Mouse (Mus musculus) cerebellum, postnatal 14 days (tissue): ENCODE results near the gene Erbb4.
A peak's percentile ranks its signal among the peaks of the same experiment; 100 is the strongest.

Source experiments
- DNase-seq, 2 experiments: peaks; one replicate each; pipeline ENCODE4 v3.0.0; 2021; ENCODE audit warnings: mixed read lengths in 2 of 2

Erbb4 gene

GRCm38 (mm10) chr1:69023157-69023925 lies 84.5 kb downstream of the Erbb4 start:
- no peak for DNase-seq

- DNase-seq = no peak
These were observed 97.9 kb downstream of the Erbb4 start for GRCm38 (mm10) chr1:69009800-69010505.

- no peak for DNase-seq
These were observed 106.5 kb downstream of the Erbb4 start for GRCm38 (mm10) chr1:69001371-69001770.

- no peak for DNase-seq
These were observed 128.6 kb downstream of the Erbb4 start for GRCm38 (mm10) chr1:68979251-68979650.

- DNase-seq = no peak
These were observed 129.3 kb downstream of the Erbb4 start for GRCm38 (mm10) chr1:68978571-68978970.

- DNase-seq = peak in 1 of 2 experiments; percentile 15
These were observed 134.3 kb downstream of the Erbb4 start for GRCm38 (mm10) chr1:68973355-68974127.

GRCm38 (mm10) chr1:68964127-68964526 lies 143.7 kb downstream of the Erbb4 start:
- DNase-seq = peak in 1 of 2 experiments; percentile 26

- DNase-seq = no peak
These were observed 146.3 kb downstream of the Erbb4 start for GRCm38 (mm10) chr1:68961365-68962116.

GRCm38 (mm10) chr1:68956766-68957533 lies 150.9 kb downstream of the Erbb4 start:
- DNase-seq = no peak

GRCm38 (mm10) chr1:68955482-68955881 lies 152.4 kb downstream of the Erbb4 start:
- DNase-seq = no peak

GRCm38 (mm10) chr1:68943141-68943540 lies 164.7 kb downstream of the Erbb4 start:
- peak; percentile 42 to 67 for DNase-seq

- no peak for DNase-seq
These were observed 173.1 kb downstream of the Erbb4 start for GRCm38 (mm10) chr1:68934804-68935203.

GRCm38 (mm10) chr1:68933330-68934065 lies 174.4 kb downstream of the Erbb4 start:
- peak; percentile 57 to 71 for DNase-seq

GRCm38 (mm10) chr1:68917828-68918227 lies 190.0 kb downstream of the Erbb4 start:
- DNase-seq = no peak

GRCm38 (mm10) chr1:68892041-68892440 lies 215.8 kb downstream of the Erbb4 start:
- no peak for DNase-seq

- DNase-seq = peak; percentile 80 to 94
These were observed 221.0 kb downstream of the Erbb4 start for GRCm38 (mm10) chr1:68886823-68887222.

GRCm38 (mm10) chr1:68874954-68875353 lies 232.9 kb downstream of the Erbb4 start:
- DNase-seq = no peak

GRCm38 (mm10) chr1:68873635-68874020 lies 234.2 kb downstream of the Erbb4 start:
- no peak for DNase-seq

GRCm38 (mm10) chr1:68872976-68873634 lies 234.8 kb downstream of the Erbb4 start:
- peak in 1 of 2 experiments; percentile 49 for DNase-seq

GRCm38 (mm10) chr1:68860341-68860740 lies 247.5 kb downstream of the Erbb4 start:
- DNase-seq = peak; percentile 31 to 54
